ENCODE assay signal across 21 mouse cellular contexts in the genomic region with DNA sequence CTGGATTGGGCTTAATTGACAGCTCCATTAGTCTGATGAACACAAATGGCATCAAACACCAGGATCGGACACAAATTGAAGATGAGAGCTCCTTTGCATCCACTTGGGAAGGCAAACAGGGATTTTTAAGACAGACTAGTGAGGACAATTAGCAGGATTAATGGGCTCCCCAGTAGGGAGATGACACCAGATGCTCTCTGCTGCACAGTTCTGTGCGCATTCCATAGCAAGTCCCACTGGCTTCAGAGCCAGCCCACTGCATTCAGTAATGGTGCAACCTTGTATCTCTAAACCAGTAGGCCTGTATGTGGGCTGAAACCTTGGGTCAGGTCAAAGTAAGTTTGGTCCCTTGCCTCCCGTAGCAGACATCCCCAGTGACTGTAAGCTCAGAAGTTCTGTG.
"Had no signal": no experiment of that assay in that cellular context is flagged by ENCODE, and none has a peak within 500 bp of the region (broad histone marks: within the 10 kb centered on the region; RNA-seq: fewer than 3 reads in every experiment).

No protein-coding gene starts in this region.

- H3K9me3 ChIP-seq: kidney, embryonic 15.5 days; limb, embryonic 15.5 days; midbrain, embryonic 10.5 days; midbrain, embryonic 13.5 days; stomach, embryonic 15.5 days had no signal

- H3K4me2 ChIP-seq: kidney, embryonic 15.5 days; limb, embryonic 15.5 days; liver, embryonic 11.5 days; lung, embryonic 14.5 days; midbrain, embryonic 13.5 days; stomach, embryonic 15.5 days had no signal

- DNase-seq: kidney, adult 2 months; kidney, postnatal 14 days; kidney, postnatal 4 days; left cerebral cortex, postnatal 4 days; liver, postnatal 0 days; lung, embryonic 14.5 days; right cerebral cortex, postnatal 25 days; spleen, adult 18-20 months; thymus, postnatal 36 days had no signal

- H3K4me1 ChIP-seq: kidney, embryonic 15.5 days; stomach, embryonic 15.5 days had no signal

- H3K9ac ChIP-seq: kidney, embryonic 15.5 days; limb, embryonic 15.5 days; liver, embryonic 14.5 days; liver, postnatal 0 days; lung, embryonic 14.5 days; midbrain, embryonic 13.5 days; stomach, embryonic 15.5 days had no signal

- H3K36me3 ChIP-seq: kidney, embryonic 15.5 days; limb, embryonic 15.5 days; midbrain, embryonic 10.5 days; midbrain, embryonic 13.5 days; stomach, embryonic 15.5 days had no signal

- H3K4me3 ChIP-seq: kidney, embryonic 15.5 days; limb, embryonic 15.5 days; midbrain, embryonic 10.5 days; midbrain, embryonic 13.5 days; myocyte; stomach, embryonic 15.5 days had no signal

- H3K27me3 ChIP-seq: midbrain, embryonic 13.5 days; stomach, embryonic 15.5 days had no signal

- H3K27ac ChIP-seq: kidney, embryonic 15.5 days; limb, embryonic 15.5 days; liver, embryonic 14.5 days; macrophage; midbrain, embryonic 10.5 days; midbrain, embryonic 13.5 days; stomach, embryonic 15.5 days had no signal

- ATAC-seq: intestine, postnatal 0 days; liver, postnatal 0 days; lung, postnatal 0 days; midbrain, embryonic 13.5 days; midbrain, embryonic 16.5 days had no signal
